Mouse (Mus musculus) common myeloid progenitor, adult 5-6 weeks (primary cell): ENCODE results near the gene Lrrc75a. TPM values are rescaled to one million over a fixed set of nuclear protein-coding genes. Genes with fewer than 3 reads are reported as not detected.
A peak's percentile ranks its signal among the peaks of the same experiment; 100 is the strongest.

Experiments used
- ATAC-seq: replicated peaks from 2 replicates; pipeline ENCODE4 v1.8.0; 2016; ENCODE audit warnings: low read depth, mild to moderate bottlenecking, moderate TSS enrichment, inconsistent platforms; ENCODE audit not compliant: poor library complexity, severe bottlenecking
- total RNA-seq: library from RNA; stranded (forward); fragments of 200-1000, 187-1606 nt; gene quantifications from 2 replicates; pipeline ENCODE4 v1.2.3, GENCODE M21; 2017

Gene Lrrc75a
- total RNA-seq, 1 experiment from 2014 or later = 6.9 TPM

- ATAC-seq = peak; percentile 53
These were observed 2.4 kb downstream of the Lrrc75a start for GRCm38 (mm10) chr11:62645732-62646494.

GRCm38 (mm10) chr11:62645337-62645675 is 3.0 kb downstream of the Lrrc75a start:
- no peak for ATAC-seq

- ATAC-seq = no peak
These were observed 3.6 kb downstream of the Lrrc75a start for GRCm38 (mm10) chr11:62644602-62645336.

DNA sequence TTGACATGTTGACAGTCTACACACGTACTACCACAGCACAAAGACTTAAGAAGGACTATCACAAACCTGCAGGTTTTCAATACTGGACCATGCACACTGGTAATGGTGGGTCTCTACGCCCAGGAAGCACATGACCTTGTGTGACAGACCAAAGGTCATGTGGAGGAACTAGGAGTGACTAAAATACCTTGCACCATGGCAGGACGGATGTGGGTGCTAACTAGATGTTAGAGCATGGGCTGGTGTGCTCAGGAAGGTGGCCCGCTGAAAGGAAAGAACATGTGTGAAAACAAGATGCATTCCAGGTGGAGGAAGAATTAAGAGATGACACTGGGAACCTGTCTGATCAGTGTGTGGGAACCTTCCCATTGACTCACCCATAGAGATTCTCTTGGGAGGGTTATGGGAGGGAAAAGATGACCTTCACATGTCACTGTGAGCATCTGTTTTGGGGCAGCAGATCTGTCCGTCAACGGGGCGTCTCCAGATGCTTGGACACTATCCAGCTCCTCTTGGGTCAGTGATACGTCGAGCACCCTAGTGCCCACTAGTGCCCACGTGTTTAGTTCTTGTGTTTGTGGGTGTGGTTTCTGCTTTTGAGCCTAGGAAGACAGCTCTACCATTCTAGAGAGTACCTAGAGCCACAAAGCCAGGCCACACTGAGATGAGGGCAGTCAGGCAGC is 4.5 kb downstream of the Lrrc75a start:
- ATAC-seq = no peak

DNA sequence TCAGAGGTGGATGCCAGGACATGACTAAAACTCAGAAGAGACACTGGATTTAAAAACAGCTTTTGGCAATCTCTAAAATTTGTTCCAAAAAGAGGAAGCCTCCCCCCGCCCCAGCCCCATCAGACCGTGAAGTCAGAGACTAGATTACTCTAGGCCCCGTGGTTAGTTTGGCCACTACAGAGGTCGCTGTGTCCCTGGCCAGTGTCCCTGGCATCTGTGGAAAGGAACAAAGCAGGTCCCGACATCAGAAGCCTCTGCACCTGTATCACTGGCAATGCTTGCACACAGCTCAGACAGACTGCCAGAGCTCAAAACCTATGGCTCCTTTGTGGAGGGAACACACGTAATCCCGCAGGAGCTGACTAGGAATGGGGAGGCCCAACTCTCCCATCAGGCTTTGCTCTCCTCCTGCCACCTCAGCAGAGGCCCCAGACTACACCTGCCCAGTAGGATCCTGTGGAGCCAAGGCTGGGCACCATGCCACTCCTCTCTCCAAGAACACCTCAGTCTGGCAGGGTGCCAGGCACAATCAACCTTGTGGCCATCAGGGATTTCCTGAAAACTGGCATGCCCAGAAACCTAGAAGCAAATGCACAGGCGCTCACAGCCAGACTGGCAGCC is 5.2 kb downstream of the Lrrc75a start:
- ATAC-seq = peak; percentile 26

GRCm38 (mm10) chr11:62642023-62642844 is 6.1 kb downstream of the Lrrc75a start:
- no peak for ATAC-seq

DNA sequence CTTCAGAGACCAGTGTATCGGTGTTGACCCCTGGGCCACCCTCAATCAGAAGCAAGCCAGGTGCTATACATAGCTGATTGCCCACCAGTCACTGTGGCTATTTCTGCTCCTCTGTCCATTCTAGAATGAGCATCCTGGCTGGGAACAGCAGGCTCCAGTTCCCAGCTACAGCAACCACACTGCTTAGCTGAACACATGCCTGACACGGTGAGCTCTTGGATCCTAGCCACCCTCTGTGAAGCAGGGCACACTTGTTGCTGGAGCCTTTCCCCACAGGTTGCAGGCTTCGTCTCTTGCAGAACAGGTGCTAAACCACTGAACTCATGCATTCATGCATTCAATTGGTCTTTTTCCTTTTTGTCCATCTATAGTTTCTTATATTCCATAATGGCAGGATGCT is 7.9 kb downstream of the Lrrc75a start:
- no peak for ATAC-seq

GRCm38 (mm10) chr11:62638402-62638801 is 9.9 kb downstream of the Lrrc75a start:
- ATAC-seq = no peak

- no peak for ATAC-seq
These were observed 10.5 kb downstream of the Lrrc75a start for GRCm38 (mm10) chr11:62637806-62638205.

DNA sequence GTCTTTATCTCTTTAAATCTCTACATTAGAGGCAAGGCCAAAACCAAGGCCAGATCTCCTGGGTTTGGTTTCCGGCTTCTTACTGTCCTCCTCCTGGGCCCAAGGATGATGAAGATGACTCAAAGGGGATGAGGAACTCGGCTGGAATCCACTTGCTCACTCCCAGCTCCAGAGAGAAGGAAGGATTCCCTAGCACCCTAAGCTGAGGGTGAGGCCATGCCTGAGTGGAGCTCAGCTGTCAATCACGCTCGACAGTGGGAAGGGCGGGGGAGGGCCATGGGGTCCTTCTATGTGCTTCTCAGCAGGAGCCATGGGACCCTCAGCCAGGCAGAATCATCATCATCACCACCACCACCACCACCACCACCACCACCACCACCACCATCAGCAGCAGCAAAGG is 10.9 kb downstream of the Lrrc75a start:
- ATAC-seq = no peak; the same call in 1 of the 2 replicates

DNA sequence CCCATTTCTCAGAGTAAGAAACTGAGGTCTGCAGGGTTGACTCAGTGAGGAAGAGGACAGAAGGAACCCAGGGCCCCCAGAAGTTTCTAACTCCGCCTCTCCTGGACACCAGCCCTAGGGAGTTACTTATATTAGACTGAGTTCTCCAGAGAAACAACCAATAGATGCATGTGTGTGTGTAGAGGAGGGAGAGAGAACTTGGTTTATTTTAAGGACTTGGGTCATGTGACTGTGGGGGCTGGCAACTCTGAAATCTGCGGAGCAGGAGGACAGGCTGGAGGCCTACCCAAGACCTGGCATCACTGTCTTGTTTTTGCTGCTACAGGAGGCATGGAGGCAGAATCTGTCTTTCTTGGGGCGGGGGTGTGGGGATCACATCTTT is 11.5 kb downstream of the Lrrc75a start:
- ATAC-seq = no peak

- ATAC-seq = no peak
These were observed 12.1 kb downstream of the Lrrc75a start for GRCm38 (mm10) chr11:62636105-62636839.

- no peak for ATAC-seq
These were observed 12.9 kb downstream of the Lrrc75a start for GRCm38 (mm10) chr11:62635406-62635805.

GRCm38 (mm10) chr11:62631138-62631537 is 17.2 kb downstream of the Lrrc75a start:
- no peak for ATAC-seq

DNA sequence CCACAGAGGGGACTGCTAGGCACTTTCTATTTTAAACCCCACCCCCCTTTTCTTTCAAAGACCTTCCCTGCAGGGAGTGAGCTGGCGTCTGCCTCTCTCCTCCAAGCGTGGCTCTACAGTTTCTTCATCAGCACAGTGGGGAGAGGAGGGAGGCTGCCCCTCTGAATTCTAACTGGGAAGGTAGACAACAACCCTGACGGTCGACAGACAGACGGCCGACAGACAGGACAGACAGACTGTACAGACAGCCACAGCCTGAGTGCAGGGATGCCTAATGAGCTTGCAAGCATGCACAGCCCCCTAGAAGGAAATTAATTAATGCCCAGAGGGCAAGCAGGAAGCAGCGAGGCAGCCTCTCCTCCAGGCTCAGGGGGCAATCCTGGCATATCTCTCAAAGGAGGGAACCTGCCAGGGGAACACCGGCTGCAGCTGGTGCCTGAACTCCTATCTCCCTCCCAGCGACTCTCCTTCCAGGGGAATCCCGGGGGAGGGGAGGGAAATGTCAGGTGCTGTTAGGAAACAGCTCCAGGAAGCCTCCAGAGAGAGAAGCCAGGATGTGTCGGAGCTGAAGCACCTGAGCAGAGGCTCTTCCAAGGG is 18.0 kb downstream of the Lrrc75a start:
- no peak; the same call in 1 of the 2 replicates for ATAC-seq

DNA sequence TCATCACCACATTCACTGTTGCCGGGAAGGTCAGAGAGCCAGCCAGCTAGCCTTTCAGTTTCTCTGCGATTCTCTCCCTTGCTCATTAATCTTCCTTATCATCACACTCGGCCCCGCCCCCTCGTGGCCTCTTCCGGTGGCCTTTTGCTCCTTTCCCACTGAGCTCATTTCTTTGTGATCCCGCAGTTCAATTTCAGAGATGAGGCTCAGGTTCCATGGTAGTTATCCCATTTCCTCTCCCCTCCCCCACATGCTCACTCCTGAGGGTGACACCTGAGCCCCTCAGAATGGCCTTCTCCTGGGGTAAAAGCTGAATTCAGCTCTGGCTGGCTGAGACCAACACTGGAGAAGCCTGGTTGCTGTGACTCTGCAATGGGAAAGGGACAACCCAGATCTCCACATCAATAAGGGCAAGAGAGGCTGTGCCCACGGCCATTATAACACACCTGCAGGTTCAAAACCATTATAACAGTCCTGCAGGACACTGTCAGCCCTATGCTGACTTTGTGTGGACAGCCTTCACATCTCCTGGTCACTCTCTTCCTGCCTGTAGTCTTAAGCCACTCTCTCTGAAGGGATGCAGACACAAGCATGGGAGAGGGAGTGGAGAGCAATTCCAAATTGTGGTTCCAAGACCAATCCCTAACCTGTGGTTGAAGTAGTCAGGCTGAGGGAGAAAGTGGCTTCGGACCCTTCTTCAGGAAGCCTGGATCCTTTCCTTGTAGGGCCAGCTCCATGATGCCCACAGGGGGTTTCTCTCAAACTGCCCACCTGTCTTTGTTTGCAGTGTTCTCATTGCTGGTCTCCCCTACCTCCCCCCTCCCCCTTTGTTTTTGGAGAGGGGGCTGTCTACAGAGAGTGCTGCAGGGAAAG is 18.7 kb downstream of the Lrrc75a start:
- ATAC-seq = peak; percentile 53; the same call in 1 of the 2 replicates

- peak; percentile 61 for ATAC-seq
These were observed 23.7 kb downstream of the Lrrc75a start for GRCm38 (mm10) chr11:62624341-62625291.
